ENCODE assay signal across 8 mouse cellular contexts in the genomic region with DNA sequence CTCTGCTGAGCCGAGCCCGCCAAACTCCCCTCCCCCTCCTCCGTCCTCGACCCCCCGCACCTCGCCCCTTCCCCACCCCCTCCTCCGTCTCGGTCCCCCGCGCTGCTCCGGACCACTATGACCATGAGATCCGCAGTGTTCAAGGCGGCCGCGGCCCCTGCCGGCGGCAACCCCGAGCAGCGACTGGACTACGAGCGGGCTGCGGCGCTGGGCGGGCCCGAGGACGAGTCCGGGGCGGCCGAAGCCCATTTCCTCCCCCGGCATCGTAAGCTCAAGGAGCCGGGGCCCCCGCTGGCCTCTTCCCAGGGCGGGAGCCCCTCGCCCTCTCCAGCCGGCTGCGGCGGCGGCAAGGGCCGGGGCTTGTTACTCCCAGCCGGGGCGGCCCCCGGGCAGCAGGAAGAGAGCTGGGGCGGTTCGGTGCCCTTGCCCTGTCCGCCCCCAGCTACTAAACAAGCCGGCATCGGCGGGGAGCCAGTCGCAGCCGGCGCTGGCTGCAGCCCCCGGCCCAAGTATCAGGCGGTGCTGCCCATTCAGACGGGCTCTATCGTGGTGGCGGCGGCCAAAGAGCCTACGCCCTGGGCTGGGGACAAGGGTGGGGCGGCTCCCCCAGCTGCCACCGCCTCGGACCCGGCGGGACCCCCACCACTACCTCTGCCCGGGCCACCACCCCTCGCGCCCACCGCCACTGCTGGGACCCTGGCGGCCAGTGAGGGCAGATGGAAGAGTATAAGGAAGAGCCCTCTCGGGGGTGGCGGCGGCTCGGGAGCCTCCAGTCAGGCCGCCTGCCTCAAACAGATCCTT. TPM values are rescaled to one million over a fixed set of nuclear protein-coding genes. Genes with fewer than 3 reads are reported as not detected.
A peak's percentile ranks its signal among the peaks of the same experiment; 100 is the strongest.
DNase-seq lines count a peak whose midpoint lies in the region; ATAC-seq and TF ChIP-seq lines count a peak whose summit lies in the region.

No protein-coding gene starts in this region.

- under 1% methylated on average over 61 of the region's 74 CpGs for WGBS in limb, embryonic 11.5 days
- WGBS in midbrain, embryonic 12.5 days, result under 1% methylated on average over 59 of the region's 74 CpGs

- peak overlapping the region; percentile 85 for H3K4me3 ChIP-seq in erythroblast, embryonic 14.5 days (replicated peaks)
- H3K4me3 ChIP-seq in limb, embryonic 11.5 days (ENCODE audit: low read depth, low read length), result peak overlapping the region; percentile 100
- H3K4me3 ChIP-seq in midbrain, embryonic 12.5 days, result peak overlapping the region; percentile 85
- peak overlapping the region; percentile 91 for H3K4me3 ChIP-seq in testis, adult 2 months (ENCODE audit: control insufficient read depth, low read depth, low read length)

- intact Hi-C loops in heart, postnatal 36 days (cut with DNase I), result loop anchor here (2.0 kb wide), 1 partner anchor 13 kb away; no protein-coding TSS in a partner anchor

- ATAC-seq in limb, embryonic 11.5 days (ENCODE audit: insufficient number of reproducible peaks, low FRiP score, low TSS enrichment, low read depth), result peak; percentile 35
- ATAC-seq in midbrain, embryonic 12.5 days (ENCODE audit: low FRiP score, low read depth), result peak; percentile 64

- DNase-seq in embryo, embryonic 11 days, result peak; percentile 75
- DNase-seq in embryo, embryonic 9.5 days (ENCODE audit: extremely low spot score), result no peak
- peak; percentile 41 for DNase-seq in adrenal gland, postnatal 25 days
- DNase-seq in heart, postnatal 36 days, result peak; percentile 50 to 74
- DNase-seq in limb, embryonic 11.5 days (ENCODE audit: low spot score), result peak; percentile 68

- peak overlapping the region; percentile 88 for H3K4me2 ChIP-seq in limb, embryonic 11.5 days (ENCODE audit: low read depth, severe bottlenecking)
- H3K4me2 ChIP-seq in midbrain, embryonic 12.5 days (replicated peaks), result peak overlapping the region; percentile 99

- no peaks in the 10 kb centered on the region for H3K9me3 ChIP-seq in erythroblast, embryonic 14.5 days (ENCODE audit: control insufficient read depth, low read length)
- no peaks in the 10 kb centered on the region for H3K9me3 ChIP-seq in limb, embryonic 11.5 days (ENCODE audit: control insufficient read depth, low read length)
- no peaks in the 10 kb centered on the region for H3K9me3 ChIP-seq in midbrain, embryonic 12.5 days

- peak overlapping the region; percentile 100 for H3K27ac ChIP-seq in limb, embryonic 11.5 days (replicated peaks; ENCODE audit: low read depth, low read length)
- H3K27ac ChIP-seq in midbrain, embryonic 12.5 days (replicated peaks), result peak overlapping the region; percentile 99
- H3K27ac ChIP-seq in testis, adult 2 months (ENCODE audit: control insufficient read depth, insufficient read depth, low read depth, low read length), result peak overlapping the region; percentile 91

- H3K4me1 ChIP-seq in erythroblast, embryonic 14.5 days (ENCODE audit: control insufficient read depth), result peaks cover 56% of the 10 kb centered on the region
- peaks cover 10% of the 10 kb centered on the region for H3K4me1 ChIP-seq in limb, embryonic 11.5 days (ENCODE audit: control insufficient read depth, insufficient read depth, low read length)
- H3K4me1 ChIP-seq in midbrain, embryonic 12.5 days, result peaks cover 34% of the 10 kb centered on the region
- H3K4me1 ChIP-seq in testis, adult 2 months (ENCODE audit: control insufficient read depth, insufficient read depth, low read length), result peaks cover 4% of the 10 kb centered on the region

- peak overlapping the region; percentile 97 for H3K9ac ChIP-seq in limb, embryonic 11.5 days (ENCODE audit: low read length)
- H3K9ac ChIP-seq in midbrain, embryonic 12.5 days (replicated peaks), result peak overlapping the region; percentile 99

- H3K36me3 ChIP-seq in erythroblast, embryonic 14.5 days (ENCODE audit: control insufficient read depth), result peaks cover 35% of the 10 kb centered on the region
- H3K36me3 ChIP-seq in limb, embryonic 11.5 days (ENCODE audit: control insufficient read depth, insufficient read depth, low read length), result peaks cover 16% of the 10 kb centered on the region
- H3K36me3 ChIP-seq in midbrain, embryonic 12.5 days, result peaks cover 20% of the 10 kb centered on the region
- no peaks in the 10 kb centered on the region for H3K36me3 ChIP-seq in testis, adult 2 months (ENCODE audit: control insufficient read depth, insufficient read depth, low read length)

- no peak for TF ChIP-seq CTCF in testis, adult 2 months (IDR thresholded peaks at IDR 0.05; ENCODE audit: control insufficient read depth, insufficient read depth, insufficient replicate concordance, low read depth, low read length)

- TF ChIP-seq POLR2A in testis, adult 2 months (IDR thresholded peaks at IDR 0.05; ENCODE audit: control insufficient read depth, low read depth, low read length), result no peak

- no peaks in the 10 kb centered on the region for H3K27me3 ChIP-seq in erythroblast, embryonic 14.5 days (ENCODE audit: control insufficient read depth)
- H3K27me3 ChIP-seq in limb, embryonic 11.5 days (ENCODE audit: control insufficient read depth, insufficient read depth, low read length), result no peaks in the 10 kb centered on the region
- no peaks in the 10 kb centered on the region for H3K27me3 ChIP-seq in midbrain, embryonic 12.5 days
- H3K27me3 ChIP-seq in testis, adult 2 months (ENCODE audit: control insufficient read depth, insufficient read depth, low read length), result no peaks in the 10 kb centered on the region

RNA-seq across cellular contexts. Expression of a gene that starts 0.6 kb away (rescaled TPM):
- 109 and 113 TPM in 2 replicates for total RNA-seq in adrenal gland, postnatal 25 days (2021)
- 2.7 TPM in 2 replicates for polyA plus RNA-seq in erythroblast, embryonic 14.5 days (2012)
- total RNA-seq in heart, postnatal 36 days (2021), result 10 to 100 TPM; 74.4 to 75.3 TPM
- 24.6 and 25.6 TPM in 2 replicates for polyA plus RNA-seq in limb, embryonic 11.5 days (2014; fragmentation: Nextera tagmentation; extraction: Ambion mirVana)
- polyA plus RNA-seq in midbrain, embryonic 12.5 days (2016; fragmentation: Nextera tagmentation; extraction: Ambion mirVana), result 38.6 and 42.4 TPM in 2 replicates
- 138 and 143 TPM in 2 replicates for polyA plus RNA-seq in testis, adult 2 months (2012; rRNA removed)

RNA-seq across cellular contexts. Expression of a gene that starts 8.8 kb away (rescaled TPM):
- 37.2 and 41.5 TPM in 2 replicates for total RNA-seq in adrenal gland, postnatal 25 days (2021)
- polyA plus RNA-seq in erythroblast, embryonic 14.5 days (2012), result 2.6 and 3.3 TPM in 2 replicates
- total RNA-seq in heart, postnatal 36 days (2021), result 10 to 100 TPM; 26.1 to 26.2 TPM
- polyA plus RNA-seq in limb, embryonic 11.5 days (2014; fragmentation: Nextera tagmentation; extraction: Ambion mirVana), result 44.9 and 51.1 TPM in 2 replicates
- 65.5 and 74.2 TPM in 2 replicates for polyA plus RNA-seq in midbrain, embryonic 12.5 days (2016; fragmentation: Nextera tagmentation; extraction: Ambion mirVana)
- polyA plus RNA-seq in testis, adult 2 months (2012; rRNA removed), result 22.0 and 24.9 TPM in 2 replicates

RNA-seq across cellular contexts. Expression of a gene that starts 20.8 kb away (rescaled TPM):
- 234 and 238 TPM in 2 replicates for total RNA-seq in adrenal gland, postnatal 25 days (2021)
- polyA plus RNA-seq in erythroblast, embryonic 14.5 days (2012), result 0.22 and 0.29 TPM in 2 replicates
- 100 to 1,000 TPM; 104 to 107 TPM for total RNA-seq in heart, postnatal 36 days (2021)
- 1.0 and 1.1 TPM in 2 replicates for polyA plus RNA-seq in limb, embryonic 11.5 days (2014; fragmentation: Nextera tagmentation; extraction: Ambion mirVana)
- polyA plus RNA-seq in midbrain, embryonic 12.5 days (2016; fragmentation: Nextera tagmentation; extraction: Ambion mirVana), result 1.2 and 1.5 TPM in 2 replicates
- polyA plus RNA-seq in testis, adult 2 months (2012; rRNA removed), result 34.7 and 38.6 TPM in 2 replicates

RNA-seq across cellular contexts. Expression of a gene that starts 40.7 kb away (rescaled TPM):
- total RNA-seq in adrenal gland, postnatal 25 days (2021), result 0.52 and 0.70 TPM in 2 replicates
- polyA plus RNA-seq in erythroblast, embryonic 14.5 days (2012), result not detected in 2 replicates
- under 1 TPM; 0.57 to 0.72 TPM for total RNA-seq in heart, postnatal 36 days (2021)
- polyA plus RNA-seq in limb, embryonic 11.5 days (2014; fragmentation: Nextera tagmentation; extraction: Ambion mirVana), result 2.2 and 2.8 TPM in 2 replicates
- polyA plus RNA-seq in midbrain, embryonic 12.5 days (2016; fragmentation: Nextera tagmentation; extraction: Ambion mirVana), result 3.0 and 3.1 TPM in 2 replicates
- 2.2 and 2.7 TPM in 2 replicates for polyA plus RNA-seq in testis, adult 2 months (2012; rRNA removed)

RNA-seq across cellular contexts. Expression of a gene that starts 55.5 kb away (rescaled TPM):
- total RNA-seq in adrenal gland, postnatal 25 days (2021), result 82.5 and 89.4 TPM in 2 replicates
- 3.2 TPM in 2 replicates for polyA plus RNA-seq in erythroblast, embryonic 14.5 days (2012)
- 100 to 1,000 TPM; 100 to 111 TPM for total RNA-seq in heart, postnatal 36 days (2021)
- polyA plus RNA-seq in limb, embryonic 11.5 days (2014; fragmentation: Nextera tagmentation; extraction: Ambion mirVana), result 16.5 and 17.7 TPM in 2 replicates
- 45.3 and 47.6 TPM in 2 replicates for polyA plus RNA-seq in midbrain, embryonic 12.5 days (2016; fragmentation: Nextera tagmentation; extraction: Ambion mirVana)
- 14.4 and 18.9 TPM in 2 replicates for polyA plus RNA-seq in testis, adult 2 months (2012; rRNA removed)

Comparison
In these comparisons a context has a peak if more than half of its experiments do, and no peak if none do; other contexts are left out.
1. RNA of a gene that starts 20.8 kb away (polyA plus RNA-seq): 34.7 to 38.6 TPM in testis, adult 2 months; 1.2 to 1.5 TPM in midbrain, embryonic 12.5 days, 1.0 to 1.1 TPM in limb, embryonic 11.5 days and 0.22 to 0.29 TPM in erythroblast, embryonic 14.5 days; every median in the first group is over 10 times any median in the second.
2. Peak in every context shown above with its lines, with median percentiles within 50 percentile points of each other: H3K4me3 ChIP-seq and H3K27ac ChIP-seq.